Mouse (Mus musculus): ENCODE data around the gene Tnfrsf26. TPM values are rescaled to one million over a fixed set of nuclear protein-coding genes. Genes with fewer than 3 reads are reported as not detected.
"Not testable (repeated sequence)": the region's sequence is repeated elsewhere in the genome, so short reads cannot be mapped to it uniquely, and the experiment has no call there.

Tnfrsf26 gene
- total RNA-seq (2021), result 1.0 and 1.4 TPM in 2 replicates
- long read RNA-seq, partial matches to known transcripts, result 0 of 1 reads
- long read RNA-seq, other reads (novel, unspliced or antisense), result 1 of 1 reads

GRCm38 (mm10) chr7:143628540-143628939 lies at the start of gene Tnfrsf26:
Gene Tnfrsf26, minus strand, starts transcription at chr7:143628722.
- DNase-seq, result no peak

- no peak for DNase-seq
These were observed 38.1 kb upstream of the Tnfrsf26 start for GRCm38 (mm10) chr7:143666427-143667311.

DNA sequence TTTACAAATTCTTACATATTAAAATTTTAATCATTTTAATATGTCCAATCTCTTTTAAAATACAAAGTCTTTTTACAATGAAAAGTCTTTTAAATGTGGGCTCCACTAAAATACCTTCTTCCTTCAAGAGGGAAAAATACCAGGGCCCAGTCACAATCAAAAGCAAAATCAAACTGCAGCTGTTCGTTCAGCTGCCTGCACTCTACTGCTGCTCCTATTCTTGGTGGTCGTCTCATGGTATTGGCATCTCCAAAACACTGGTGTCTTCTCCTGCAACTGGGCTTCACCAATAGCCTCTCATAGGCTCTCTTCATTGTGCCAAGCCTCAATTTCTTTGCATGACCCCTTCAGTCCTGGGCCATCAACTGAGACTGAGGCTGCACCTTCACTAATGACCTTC lies 34.9 kb upstream of the Tnfrsf26 start:
- no peak for DNase-seq

DNA sequence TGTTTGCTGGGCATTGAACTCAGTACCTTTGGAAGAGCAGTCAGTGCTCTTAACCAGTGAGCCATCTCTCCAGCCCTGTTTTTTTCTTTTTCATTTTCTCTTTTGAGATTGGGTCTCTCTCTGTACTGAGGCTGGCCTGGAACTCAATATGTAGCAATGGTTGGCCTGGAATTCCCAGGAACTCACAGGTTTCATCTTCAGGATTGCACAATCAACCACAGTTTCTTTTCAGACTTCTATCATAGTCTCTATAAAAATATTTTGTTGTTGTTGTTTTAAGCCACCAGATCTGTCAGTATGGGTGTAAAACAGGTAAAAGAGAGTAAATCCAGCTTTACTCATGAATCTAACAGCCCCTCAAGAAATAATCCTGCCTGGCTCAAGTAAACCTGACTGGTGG lies 32.3 kb upstream of the Tnfrsf26 start:
- DNase-seq, result no peak

- DNase-seq, result not testable (repeated sequence)
These were observed 21.3 kb upstream of the Tnfrsf26 start for GRCm38 (mm10) chr7:143649769-143650346.

DNA sequence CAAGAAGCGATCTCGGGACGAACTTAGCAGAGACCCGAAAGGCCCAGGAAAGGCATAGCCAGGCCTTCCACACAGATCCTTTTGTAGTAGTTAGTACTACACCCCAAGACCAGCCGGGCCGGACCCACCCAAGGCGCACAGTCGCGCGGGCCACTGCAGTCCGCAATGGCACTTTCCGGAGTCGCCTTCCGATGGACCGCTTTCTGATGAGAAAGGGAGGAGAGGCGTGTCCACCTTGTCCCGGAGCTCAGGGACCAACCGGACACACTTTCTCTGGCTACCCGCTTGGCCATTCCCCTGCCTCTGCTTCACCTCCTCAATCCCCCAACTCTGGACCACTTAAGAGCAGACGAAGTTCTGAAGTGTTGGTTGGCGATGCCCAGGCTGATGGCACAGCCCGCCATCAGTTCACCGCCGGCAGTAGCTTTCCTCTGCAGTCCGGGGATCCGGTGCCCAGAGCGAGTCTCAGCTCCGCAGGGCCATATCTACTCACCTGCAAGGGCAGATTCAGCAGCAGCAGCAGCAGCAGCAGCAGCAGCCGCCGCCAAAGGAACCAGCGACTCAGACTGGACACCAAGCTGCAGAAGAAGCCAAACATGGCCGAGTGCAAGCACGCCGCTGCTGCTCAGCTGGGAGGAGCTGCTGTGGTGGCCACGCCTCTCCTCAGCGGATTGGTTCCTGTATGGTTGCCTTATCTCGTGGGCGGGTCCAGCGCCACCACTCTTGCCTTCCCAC lies 20.7 kb upstream of the Tnfrsf26 start, which contains the start of gene Tnfrsf22:
Gene Tnfrsf22, minus strand, starts transcription at position 628 of the 735 bp plus-strand sequence.
- DNase-seq, result peak; percentile 85

DNA sequence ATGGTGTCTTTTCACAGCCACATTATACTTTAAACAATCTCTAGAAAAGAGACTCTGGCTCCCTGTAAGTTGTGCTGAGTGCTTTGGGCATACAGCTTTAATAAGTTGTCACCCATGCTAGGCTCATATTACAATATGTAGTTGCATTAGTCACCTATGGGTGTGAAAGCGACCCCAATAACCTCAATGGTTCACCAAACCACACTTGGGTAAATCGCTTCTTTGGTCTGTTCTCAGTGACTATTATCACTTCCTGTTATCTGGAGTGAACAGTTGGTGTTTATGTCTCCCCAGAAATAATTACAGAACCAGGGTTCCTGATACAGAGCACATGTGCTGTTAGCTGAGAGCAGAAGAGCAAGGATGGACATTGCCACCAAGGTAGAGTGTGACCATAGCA lies 15.4 kb upstream of the Tnfrsf26 start:
- DNase-seq, result not testable (repeated sequence)

DNA sequence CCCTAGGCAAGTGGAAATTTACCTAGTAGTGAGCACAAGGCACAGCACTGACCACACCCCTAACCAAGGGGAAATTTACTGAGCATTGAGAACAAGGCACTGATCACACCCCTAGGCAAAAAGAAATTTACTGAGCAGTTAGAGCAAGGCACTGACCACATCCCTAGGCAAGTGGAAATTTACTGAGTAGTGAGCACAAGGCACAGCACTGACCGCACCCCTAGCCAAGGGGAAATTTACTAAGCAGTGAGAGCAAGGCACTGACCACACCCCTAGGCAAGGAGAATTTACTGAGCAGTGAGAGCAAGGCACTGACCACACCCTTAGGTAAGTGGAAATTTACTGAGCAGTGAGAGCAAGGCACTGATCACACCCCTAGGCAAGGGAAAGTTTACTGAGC lies 8.2 kb upstream of the Tnfrsf26 start:
- DNase-seq, result no peak

GRCm38 (mm10) chr7:143631503-143631902 lies 3.0 kb upstream of the Tnfrsf26 start:
- DNase-seq, result no peak

DNA sequence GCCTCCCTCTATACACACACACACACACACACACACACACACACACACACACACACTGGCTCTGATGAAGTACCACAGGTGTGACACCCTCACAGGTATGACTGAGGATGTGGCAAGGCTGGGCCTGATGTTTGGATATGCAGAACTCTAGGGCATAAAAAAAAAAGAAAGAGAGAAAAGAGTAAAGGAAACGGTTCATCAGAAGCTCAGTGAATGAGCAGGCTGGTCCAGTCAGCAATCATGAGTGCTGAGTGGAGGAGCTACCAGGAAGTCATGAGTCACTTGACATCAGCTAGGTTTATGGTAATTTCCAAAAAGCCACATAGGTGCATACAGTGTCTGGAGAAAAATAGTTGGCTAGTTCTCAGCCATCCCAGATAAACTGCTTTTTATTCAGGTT lies 979 bp upstream of the Tnfrsf26 start:
- no peak for DNase-seq

DNA sequence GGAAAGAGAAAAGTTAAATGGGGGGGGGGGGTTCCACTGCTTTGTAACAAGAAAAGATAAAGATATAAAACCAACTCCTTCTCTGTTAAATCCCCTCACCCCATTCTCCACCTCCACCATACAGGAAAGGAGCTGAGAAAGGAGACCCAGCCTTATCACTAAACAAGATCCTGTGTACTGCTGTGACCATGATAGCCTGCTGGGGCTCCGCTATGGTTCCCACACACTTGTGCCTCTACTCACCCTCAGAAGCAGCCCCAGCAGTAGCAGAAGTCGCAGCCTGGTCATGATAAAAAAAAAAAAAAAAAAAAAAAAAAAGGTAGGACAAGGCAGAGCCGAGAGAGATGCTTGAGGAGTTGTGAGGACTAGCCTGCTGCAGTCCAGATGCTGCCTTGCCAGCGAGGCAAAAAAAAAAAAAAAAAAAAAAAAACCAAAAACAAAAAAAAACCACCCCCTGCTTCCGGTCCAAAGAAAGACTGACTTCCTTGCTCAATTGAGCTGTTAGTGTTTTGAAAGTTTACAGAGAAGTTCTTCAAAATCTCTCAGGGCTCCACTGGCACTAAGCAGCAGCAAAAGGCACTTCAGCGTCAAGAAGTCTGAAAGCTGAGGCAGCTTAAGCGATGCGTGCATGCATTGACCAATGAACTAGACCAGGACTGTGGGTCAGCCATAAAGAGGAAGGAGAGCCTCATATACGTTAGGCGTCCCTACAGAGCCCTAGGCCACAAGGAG lies 801 bp downstream of the Tnfrsf26 start:
- no peak for DNase-seq

- DNase-seq, result no peak
These were observed 2.3 kb downstream of the Tnfrsf26 start for GRCm38 (mm10) chr7:143626178-143626577.

DNA sequence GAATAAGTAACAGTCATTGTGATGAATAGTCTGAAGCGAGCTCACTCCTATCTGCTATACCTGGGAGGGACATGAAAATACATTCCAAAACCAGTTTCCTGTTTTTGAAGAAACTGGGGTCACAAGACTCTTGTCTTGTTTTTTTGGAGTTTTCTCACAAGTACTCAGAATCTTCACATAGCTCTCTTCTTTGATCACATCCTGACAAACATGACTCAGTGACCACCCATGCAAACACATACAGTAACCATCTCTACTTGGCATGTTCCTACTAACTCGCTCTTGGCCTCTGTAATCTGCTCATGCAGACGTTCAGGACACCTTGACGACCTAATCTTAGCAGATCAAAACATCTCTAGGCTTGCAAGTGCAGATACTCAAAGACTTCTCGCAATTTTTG lies 3.4 kb downstream of the Tnfrsf26 start:
- DNase-seq, result no peak

DNA sequence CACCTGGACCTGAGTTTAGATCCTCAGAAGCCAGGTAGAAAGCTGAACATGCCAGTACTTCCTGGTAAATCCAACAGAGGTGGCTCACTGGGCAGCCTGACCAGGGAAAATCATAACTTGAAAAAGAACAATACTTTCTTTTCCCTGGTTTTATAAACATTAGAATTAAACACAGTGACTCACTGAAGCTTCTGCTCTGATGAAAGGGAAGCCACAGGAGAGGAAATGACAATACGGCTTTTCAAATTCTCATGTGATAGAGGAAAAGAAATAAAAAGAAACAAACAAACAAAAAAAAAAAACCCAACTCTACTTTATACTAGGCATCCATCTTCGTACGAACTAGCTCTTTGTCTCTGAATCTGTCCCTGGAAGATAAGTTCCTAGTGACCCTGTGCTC lies 4.0 kb downstream of the Tnfrsf26 start:
- no peak for DNase-seq

DNA sequence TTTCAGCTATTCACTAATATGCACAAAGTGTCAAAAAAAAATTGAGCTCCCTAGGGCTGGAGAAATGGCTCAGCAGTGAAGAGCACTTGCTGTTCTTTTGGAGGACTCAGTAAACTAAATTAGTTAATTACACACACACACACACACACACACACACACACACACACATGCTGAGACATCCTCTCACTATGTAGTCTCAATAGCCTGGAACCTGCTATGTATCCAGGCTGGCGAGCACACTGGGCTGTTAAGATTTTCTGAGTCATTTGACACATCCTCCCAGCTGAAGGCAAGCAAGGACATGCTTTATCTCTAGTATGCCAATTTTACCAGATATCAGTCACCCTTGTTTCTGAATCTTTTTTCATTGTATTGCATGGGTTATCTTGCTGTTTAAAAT lies 7.6 kb downstream of the Tnfrsf26 start:
- no peak for DNase-seq

- no peak for DNase-seq
These were observed 14.0 kb downstream of the Tnfrsf26 start for GRCm38 (mm10) chr7:143614404-143615135.

- DNase-seq, result no peak
These were observed 16.3 kb downstream of the Tnfrsf26 start for GRCm38 (mm10) chr7:143612215-143612614.

- DNase-seq, result no peak
These were observed 23.2 kb downstream of the Tnfrsf26 start for GRCm38 (mm10) chr7:143605321-143605720.

DNA sequence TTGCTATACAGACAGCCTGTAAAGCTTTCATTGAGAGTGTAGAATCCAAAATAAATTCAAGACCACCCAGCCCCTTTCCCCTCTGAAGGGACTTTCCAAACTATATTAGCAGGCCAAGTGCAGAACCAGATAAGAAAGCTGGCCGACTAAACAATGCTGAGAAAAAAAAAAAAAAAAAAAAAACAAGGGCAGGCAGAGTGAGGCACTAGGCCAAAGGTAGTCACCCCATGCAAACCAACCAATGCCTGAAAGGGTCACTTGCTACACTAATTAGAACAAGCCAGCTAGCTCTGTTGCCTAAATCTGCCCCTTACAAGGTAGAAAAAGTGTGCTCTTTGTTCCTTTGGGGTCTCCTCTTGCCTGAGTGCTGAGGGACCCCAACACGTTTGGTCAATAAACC lies 23.6 kb downstream of the Tnfrsf26 start:
- no peak for DNase-seq

GRCm38 (mm10) chr7:143601705-143602104 lies 26.8 kb downstream of the Tnfrsf26 start:
- no peak for DNase-seq

GRCm38 (mm10) chr7:143600231-143600740 lies 28.2 kb downstream of the Tnfrsf26 start:
- DNase-seq, result no peak
